Mouse (Mus musculus): ENCODE measurements around the gene Tspan32. TPM values are rescaled to one million over a fixed set of nuclear protein-coding genes. Genes with fewer than 3 reads are reported as not detected.
A peak's percentile ranks its signal among the peaks of the same experiment; 100 is the strongest.

The Tspan32 gene
- polyA plus RNA-seq (2012; rRNA removed), result 0.25 and 0.32 TPM in 2 replicates

DNA sequence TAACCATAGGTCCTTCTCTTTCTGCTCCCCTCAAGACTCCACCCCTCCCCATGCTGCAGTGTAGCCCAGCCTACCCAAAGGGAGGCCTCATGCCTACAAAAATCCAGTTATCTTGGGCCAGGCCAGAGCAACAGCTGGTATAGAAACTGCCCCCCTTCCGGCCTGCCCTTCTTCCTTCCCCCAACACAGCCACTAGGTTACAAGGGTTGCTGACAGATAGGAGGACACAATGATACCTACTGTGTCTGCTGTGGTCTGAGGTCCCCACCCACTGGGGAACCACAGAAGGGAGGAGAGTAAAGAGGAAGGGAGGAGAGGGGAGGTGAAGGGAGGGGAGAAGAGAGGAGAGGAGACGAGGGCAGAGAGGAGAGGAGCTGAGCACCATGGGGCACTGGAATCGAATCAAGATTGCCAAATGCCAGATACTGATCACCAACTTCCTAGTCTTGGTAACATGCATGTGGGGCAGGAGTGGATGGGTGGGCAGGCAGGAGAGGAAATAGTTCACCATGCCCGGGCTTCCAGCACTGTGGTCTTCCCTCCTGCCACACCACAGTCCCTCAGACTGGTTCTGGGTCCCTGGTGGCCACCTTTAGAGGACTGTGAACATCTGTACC is at the start of gene Tspan32:
TSS of gene Tspan32 (plus strand) at position 320 of the 617 bp plus-strand sequence.
- H3K27ac ChIP-seq (ENCODE audit: insufficient read depth, low read length), result no peak within 1 kb of the TSS
- 67% methylated on average over 4 of the region's 4 CpGs for WGBS
- no peaks in the 10 kb centered on the region for H3K27me3 ChIP-seq (ENCODE audit: control insufficient read depth, insufficient read depth, low read length)
- TF ChIP-seq CTCF (IDR thresholded peaks at IDR 0.05; ENCODE audit: borderline replicate concordance, insufficient read depth, low read depth, low read length) (no peak), POLR2A (IDR thresholded peaks at IDR 0.05; ENCODE audit: borderline replicate concordance, insufficient read depth, low read length) (no peak)
- no peak for DNase-seq
- H3K4me1 ChIP-seq (ENCODE audit: control insufficient read depth, insufficient read depth, low read length), result peaks cover 9% of the 10 kb centered on the region; the same call in 1 of the 2 replicates
- H3K4me3 ChIP-seq (replicated peaks; ENCODE audit: insufficient read depth, low read depth, low read length), result no peak within 1 kb of the TSS

DNA sequence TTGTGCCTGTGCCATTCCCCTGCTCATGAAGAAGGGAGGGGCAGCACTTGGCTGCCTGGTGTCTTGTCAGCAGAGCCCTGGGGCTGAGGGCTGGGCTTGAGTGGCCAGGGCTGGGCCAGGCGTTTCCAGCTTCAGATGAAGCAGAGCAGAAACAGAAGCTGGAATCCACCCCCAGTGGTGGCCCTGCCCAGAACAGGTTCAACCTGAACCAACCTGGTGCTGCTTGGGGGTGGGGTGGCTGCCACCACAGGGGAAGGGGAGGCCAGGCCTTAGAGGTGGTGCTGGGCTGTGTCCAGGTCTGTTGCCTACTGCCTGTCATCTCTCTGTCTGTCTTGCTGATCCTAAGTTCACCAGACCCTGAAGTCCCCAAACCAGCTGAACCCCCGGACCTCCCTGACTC is 48.8 kb upstream of the Tspan32 start:
- Histone ChIP-seq H3K27me3 (ENCODE audit: control insufficient read depth, insufficient read depth, low read length) (no peaks in the 10 kb centered on the region), H3K4me1 (ENCODE audit: control insufficient read depth, insufficient read depth, low read length) (no peaks in the 10 kb centered on the region), H3K27ac (ENCODE audit: insufficient read depth, low read length) (no peak overlapping the region), H3K4me3 (replicated peaks; ENCODE audit: insufficient read depth, low read depth, low read length) (no peak overlapping the region)
- no peak for DNase-seq
- 63% methylated on average over 2 of the region's 2 CpGs for WGBS
- TF ChIP-seq POLR2A (IDR thresholded peaks at IDR 0.05; ENCODE audit: borderline replicate concordance, insufficient read depth, low read length) (no peak), CTCF (IDR thresholded peaks at IDR 0.05; ENCODE audit: borderline replicate concordance, insufficient read depth, low read depth, low read length) (no peak)

DNA sequence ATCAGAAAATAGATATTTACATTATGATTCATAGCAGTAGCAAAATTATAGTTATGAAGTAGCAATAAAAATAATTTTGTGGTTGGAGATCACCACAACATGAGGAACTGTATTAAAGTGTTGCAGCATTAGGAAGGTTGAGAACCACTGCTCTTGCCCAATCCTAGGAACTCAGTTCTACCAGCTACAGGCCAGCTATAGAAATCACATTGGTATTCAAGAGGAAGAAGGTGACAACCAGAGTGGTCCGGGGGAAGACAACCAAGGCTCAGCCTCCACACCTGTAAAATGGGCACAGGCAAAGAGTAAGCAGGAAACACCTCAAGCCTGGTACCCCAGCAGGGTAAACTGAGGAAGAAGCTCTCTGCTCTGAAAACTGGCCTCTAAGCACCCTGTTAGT is 46.0 kb upstream of the Tspan32 start:
- no peak overlapping the region for H3K27ac ChIP-seq (ENCODE audit: insufficient read depth, low read length)
- no peak overlapping the region for H3K4me3 ChIP-seq (replicated peaks; ENCODE audit: insufficient read depth, low read depth, low read length)
- no peaks in the 10 kb centered on the region for H3K4me1 ChIP-seq (ENCODE audit: control insufficient read depth, insufficient read depth, low read length)
- DNase-seq, result no peak
- TF ChIP-seq POLR2A (IDR thresholded peaks at IDR 0.05; ENCODE audit: borderline replicate concordance, insufficient read depth, low read length), result no peak
- TF ChIP-seq CTCF (IDR thresholded peaks at IDR 0.05; ENCODE audit: borderline replicate concordance, insufficient read depth, low read depth, low read length), result no peak
- H3K27me3 ChIP-seq (ENCODE audit: control insufficient read depth, insufficient read depth, low read length), result no peaks in the 10 kb centered on the region
- 94% methylated on average over 1 of the region's 1 CpGs for WGBS

DNA sequence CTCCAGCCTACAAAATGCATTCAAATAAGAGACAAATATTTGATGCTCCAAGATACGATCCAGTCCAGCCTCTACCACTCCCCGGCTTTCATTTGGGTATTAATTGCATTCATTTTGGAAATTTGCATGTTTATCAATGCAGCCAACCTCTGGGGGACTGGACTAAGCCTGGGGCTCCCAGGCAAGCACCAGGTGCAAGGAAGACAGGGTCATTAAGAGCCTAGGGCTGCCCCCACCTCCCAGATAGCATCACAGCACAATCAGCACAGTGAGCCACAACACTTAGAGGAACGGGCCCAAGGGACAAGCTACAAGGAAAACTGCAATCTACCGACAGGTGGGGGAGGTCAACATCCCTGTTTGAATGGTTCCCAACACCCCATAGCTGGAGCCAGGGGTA is 45.1 kb upstream of the Tspan32 start:
- DNase-seq, result no peak
- no peak for TF ChIP-seq POLR2A (IDR thresholded peaks at IDR 0.05; ENCODE audit: borderline replicate concordance, insufficient read depth, low read length)
- no peak for TF ChIP-seq CTCF (IDR thresholded peaks at IDR 0.05; ENCODE audit: borderline replicate concordance, insufficient read depth, low read depth, low read length)
- Histone ChIP-seq H3K4me1 (ENCODE audit: control insufficient read depth, insufficient read depth, low read length) (no peaks in the 10 kb centered on the region), H3K27ac (ENCODE audit: insufficient read depth, low read length) (no peak overlapping the region), H3K27me3 (ENCODE audit: control insufficient read depth, insufficient read depth, low read length) (no peaks in the 10 kb centered on the region), H3K4me3 (replicated peaks; ENCODE audit: insufficient read depth, low read depth, low read length) (no peak overlapping the region)
- WGBS, result 86% methylated on average over 4 of the region's 4 CpGs

DNA sequence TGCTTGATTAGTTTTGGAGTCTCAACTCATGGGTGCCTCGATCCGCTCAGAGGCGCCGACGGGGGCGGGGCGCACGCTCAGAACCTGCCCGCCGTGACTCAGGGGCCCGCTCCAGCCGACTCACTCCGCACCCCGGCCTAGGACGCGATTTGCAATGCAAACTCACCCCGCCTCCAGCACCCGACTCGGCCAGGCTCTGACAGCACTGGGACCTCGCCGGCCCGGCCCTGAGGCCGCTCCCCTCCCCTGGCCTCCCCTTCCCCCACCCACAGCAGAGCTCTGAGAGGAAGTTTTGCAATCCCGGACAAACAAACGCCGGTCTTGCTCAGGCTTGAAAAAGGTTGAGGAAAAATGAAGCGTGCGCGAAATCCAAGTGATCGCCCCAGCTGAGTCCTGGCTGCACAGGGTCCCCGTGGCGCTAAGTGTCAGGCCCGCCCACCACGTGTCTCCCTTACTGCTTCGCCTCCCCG is 37.4 kb upstream of the Tspan32 start:
- Histone ChIP-seq H3K27ac (ENCODE audit: insufficient read depth, low read length) (no peak overlapping the region), H3K27me3 (ENCODE audit: control insufficient read depth, insufficient read depth, low read length) (no peaks in the 10 kb centered on the region), H3K4me1 (ENCODE audit: control insufficient read depth, insufficient read depth, low read length) (no peaks in the 10 kb centered on the region), H3K4me3 (replicated peaks; ENCODE audit: insufficient read depth, low read depth, low read length) (no peak overlapping the region)
- no peak for DNase-seq
- no peak for TF ChIP-seq POLR2A (IDR thresholded peaks at IDR 0.05; ENCODE audit: borderline replicate concordance, insufficient read depth, low read length)
- TF ChIP-seq CTCF (IDR thresholded peaks at IDR 0.05; ENCODE audit: borderline replicate concordance, insufficient read depth, low read depth, low read length), result no peak
- WGBS, result 2% methylated on average over 36 of the region's 36 CpGs

DNA sequence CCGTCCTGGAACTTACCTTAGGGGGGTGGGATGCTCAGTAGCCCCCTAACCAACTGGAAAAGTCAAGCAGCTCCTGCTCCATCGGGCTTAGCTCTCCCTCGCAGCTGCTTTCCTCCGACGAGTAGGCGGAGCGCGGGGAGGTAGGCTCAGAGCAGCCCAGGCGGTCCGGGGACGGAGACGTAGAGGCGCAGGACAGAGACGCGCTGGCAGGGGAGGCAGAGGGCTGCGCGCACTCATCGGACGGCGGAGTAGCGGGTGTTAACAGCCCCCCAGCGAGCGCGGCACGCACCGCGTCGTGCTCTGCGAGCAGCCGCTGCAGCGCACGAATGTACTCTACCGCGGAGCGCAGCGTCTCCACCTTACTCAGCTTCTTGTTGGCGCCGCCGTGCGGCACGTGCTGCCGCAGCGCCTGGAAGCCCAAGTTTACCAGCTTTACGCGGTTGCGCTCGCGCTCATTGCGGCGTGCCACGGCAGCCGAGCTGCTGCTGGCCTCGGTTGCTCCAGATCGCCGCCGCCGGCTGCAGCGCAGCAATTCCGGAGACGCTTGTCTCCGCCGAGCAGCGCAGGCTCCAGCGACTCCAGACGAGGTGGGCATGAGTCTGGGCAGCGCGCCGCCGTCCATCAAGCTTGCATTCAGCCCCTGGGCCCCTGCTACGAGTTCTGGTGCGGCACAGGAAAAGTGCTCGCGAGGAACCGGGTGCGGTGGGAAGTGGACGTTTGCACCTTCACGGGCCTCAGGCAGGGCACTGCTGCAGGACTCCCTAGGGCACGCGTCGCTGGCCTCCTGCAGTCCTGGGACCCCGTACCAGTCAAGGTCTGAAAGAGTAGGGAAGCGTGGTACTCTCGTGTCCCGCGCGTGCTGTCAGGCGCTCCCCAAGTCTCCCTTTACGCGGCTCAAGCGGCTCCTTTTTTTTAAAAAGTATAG is 36.7 kb upstream of the Tspan32 start:
- peak; percentile 3 to 8 for DNase-seq
- Histone ChIP-seq H3K4me3 (replicated peaks; ENCODE audit: insufficient read depth, low read depth, low read length) (no peak overlapping the region), H3K27ac (ENCODE audit: insufficient read depth, low read length) (no peak overlapping the region), H3K27me3 (ENCODE audit: control insufficient read depth, insufficient read depth, low read length) (no peaks in the 10 kb centered on the region), H3K4me1 (ENCODE audit: control insufficient read depth, insufficient read depth, low read length) (no peaks in the 10 kb centered on the region)
- no peak for TF ChIP-seq POLR2A (IDR thresholded peaks at IDR 0.05; ENCODE audit: borderline replicate concordance, insufficient read depth, low read length)
- TF ChIP-seq CTCF (IDR thresholded peaks at IDR 0.05; ENCODE audit: borderline replicate concordance, insufficient read depth, low read depth, low read length), result no peak
- WGBS, result under 1% methylated on average over 90 of the region's 90 CpGs

DNA sequence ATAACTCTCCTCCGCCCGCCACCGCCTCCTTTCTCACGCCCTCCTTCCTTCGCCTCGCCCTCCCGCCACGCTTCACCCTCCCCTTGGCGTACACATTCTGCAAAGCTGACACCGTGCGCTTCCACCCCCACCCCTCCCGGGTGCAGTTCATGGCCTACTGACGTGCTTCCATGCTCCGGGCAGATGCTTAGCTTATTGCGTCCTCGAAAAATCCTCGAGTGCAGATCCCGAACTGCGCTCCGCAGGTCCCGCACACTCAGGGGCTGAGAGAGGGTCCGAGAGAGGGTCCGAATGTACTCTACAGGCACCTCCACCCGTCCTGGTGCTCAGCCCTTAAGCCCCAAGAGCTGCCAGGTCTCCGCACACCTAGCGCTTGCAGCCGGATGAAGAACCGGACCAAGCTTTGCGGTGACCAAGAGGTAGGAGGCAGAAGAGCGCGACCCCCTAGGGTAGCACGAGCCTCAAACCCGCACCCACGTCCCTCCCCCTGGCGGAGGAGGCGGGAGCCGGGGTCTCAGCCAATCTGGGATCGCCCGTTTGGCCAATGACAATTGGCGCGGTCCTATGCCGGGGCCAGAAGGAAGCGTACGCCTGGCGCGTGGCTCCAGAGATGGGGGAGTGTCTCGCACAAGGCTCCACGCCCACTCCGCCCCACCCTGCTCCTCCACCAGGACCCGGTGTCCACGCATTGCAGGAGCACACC is 35.9 kb upstream of the Tspan32 start, which contains the start of gene Ascl2:
TSS of gene Ascl2 (minus strand) at position 456 of the 703 bp plus-strand sequence.
- no peaks in the 10 kb centered on the region for H3K27me3 ChIP-seq (ENCODE audit: control insufficient read depth, insufficient read depth, low read length)
- TF ChIP-seq POLR2A (IDR thresholded peaks at IDR 0.05; ENCODE audit: borderline replicate concordance, insufficient read depth, low read length) (no peak), CTCF (IDR thresholded peaks at IDR 0.05; ENCODE audit: borderline replicate concordance, insufficient read depth, low read depth, low read length) (no peak)
- DNase-seq, result no peak
- no peak within 1 kb of the TSS for H3K4me3 ChIP-seq (replicated peaks; ENCODE audit: insufficient read depth, low read depth, low read length)
- H3K27ac ChIP-seq (ENCODE audit: insufficient read depth, low read length), result no peak within 1 kb of the TSS
- H3K4me1 ChIP-seq (ENCODE audit: control insufficient read depth, insufficient read depth, low read length), result no peaks in the 10 kb centered on the region
- under 1% methylated on average over 51 of the region's 51 CpGs for WGBS
